20 mouse cellular contexts compared by ENCODE assay signal in genomic region chr5:114135516-114135915, GRCm38 (mm10). TPM values are rescaled to one million over a fixed set of nuclear protein-coding genes. Genes with fewer than 3 reads are reported as not detected.
DNase-seq lines count a peak whose midpoint lies in the region; TF ChIP-seq lines count a peak whose summit lies in the region.
"Had no signal": no experiment of that assay in that cellular context is flagged by ENCODE, and none has a peak within 500 bp of the region (broad histone marks: within the 10 kb centered on the region; RNA-seq: fewer than 3 reads in every experiment).

No protein-coding gene starts in this region.

- no peaks in the 10 kb centered on the region for H3K9me3 ChIP-seq in heart, embryonic 10.5 days
- H3K9me3 ChIP-seq: forebrain, embryonic 15.5 days; G1E; heart, embryonic 13.5 days; hindbrain, embryonic 15.5 days had no signal

- H3K27me3 ChIP-seq in thymus, adult 2 months (ENCODE audit: control insufficient read depth, insufficient read depth, low read length) = no peaks in the 10 kb centered on the region
- H3K27me3 ChIP-seq in splenic B cell, adult 2 months (ENCODE audit: control insufficient read depth, insufficient read depth, low read length, poor library complexity, severe bottlenecking) = no peaks in the 10 kb centered on the region
- no peaks in the 10 kb centered on the region for H3K27me3 ChIP-seq in heart, embryonic 10.5 days (ENCODE audit: insufficient read depth, poor library complexity, severe bottlenecking)
- H3K27me3 ChIP-seq: forebrain, embryonic 15.5 days; heart, embryonic 13.5 days; hindbrain, embryonic 15.5 days had no signal

- TF ChIP-seq POLR2A in thymus, adult 2 months (IDR thresholded peaks at IDR 0.05; ENCODE audit: control insufficient read depth, extremely low read depth, insufficient read depth, low read length, poor library complexity) = no peak

- WGBS in thymus, adult 2 months = 87% methylated on average over 10 of the region's 10 CpGs
- 85% methylated on average over 10 of the region's 10 CpGs for WGBS in heart, embryonic 10.5 days

- H3K4me1 ChIP-seq in thymus, adult 2 months (replicated peaks; ENCODE audit: control insufficient read depth, insufficient read depth, low read length) = peaks cover 16% of the 10 kb centered on the region
- H3K4me1 ChIP-seq in heart, embryonic 10.5 days = peaks cover 63% of the 10 kb centered on the region

- H3K36me3 ChIP-seq in thymus, adult 2 months (ENCODE audit: control insufficient read depth, insufficient read depth, low read length) = no peaks in the 10 kb centered on the region
- H3K36me3 ChIP-seq in splenic B cell, adult 2 months (ENCODE audit: control insufficient read depth, insufficient read depth, low read length, poor library complexity, severe bottlenecking) = peaks cover 4% of the 10 kb centered on the region; the same call in 1 of the 2 replicates
- peaks cover 58% of the 10 kb centered on the region for H3K36me3 ChIP-seq in heart, embryonic 10.5 days
- H3K36me3 ChIP-seq: forebrain, embryonic 15.5 days; hindbrain, embryonic 15.5 days had no signal

- H3K27ac ChIP-seq in thymus, adult 2 months (ENCODE audit: control insufficient read depth, insufficient read depth, low read length) = peak overlapping the region; percentile 24; the same call in 1 of the 2 replicates
- H3K27ac ChIP-seq in heart, embryonic 10.5 days = no peak overlapping the region
- H3K27ac ChIP-seq: forebrain, embryonic 15.5 days; hindbrain, embryonic 15.5 days had no signal

- no peak for DNase-seq in thymus, adult 2 months
- DNase-seq in thymus, postnatal 4 days = no peak
- peak; percentile 56 for DNase-seq in CD4-positive, CD25-positive, alpha-beta regulatory T cell, adult 2 months (ENCODE audit: low read depth, low spot score)
- DNase-seq in T-cell, adult 2 months (ENCODE audit: low spot score) = peak; percentile 33
- DNase-seq in splenic B cell, adult 2 months (ENCODE audit: low read depth, low spot score) = peak; percentile 34
- DNase-seq in embryo, embryonic 10 days (ENCODE audit: low spot score) = no peak
- no peak for DNase-seq in heart, embryonic 10.5 days (ENCODE audit: low spot score)
- DNase-seq: adrenal gland, postnatal 14 days; cerebellum, adult 11-12 months; cerebellum, adult 9-10 months; cerebellum, postnatal 36 days; gastrocnemius, postnatal 36 days; heart, adult 11 months; heart, postnatal 36 days; kidney, adult 11 months had no signal

- H3K4me3 ChIP-seq in thymus, adult 2 months (ENCODE audit: control insufficient read depth, insufficient read depth, low read length) = no peak overlapping the region
- no peak overlapping the region for H3K4me3 ChIP-seq in heart, embryonic 10.5 days
- H3K4me3 ChIP-seq: forebrain, embryonic 15.5 days; heart, embryonic 13.5 days; hindbrain, embryonic 15.5 days had no signal

- no peak for TF ChIP-seq CTCF in thymus, adult 2 months (IDR thresholded peaks at IDR 0.05; ENCODE audit: borderline replicate concordance, control insufficient read depth, extremely low read depth, insufficient read depth, low read length, poor library complexity)

RNA-seq across cellular contexts. Expression of gene Ung, which starts 5.3 kb away (rescaled TPM):
- 21.7 and 28.9 TPM in 2 replicates for polyA plus RNA-seq in thymus, adult 2 months (2012; rRNA removed)
- 68.1 and 70.9 TPM in 2 replicates for polyA plus RNA-seq in heart, embryonic 10.5 days (2016; fragmentation: Nextera tagmentation; extraction: Ambion mirVana)

RNA-seq across cellular contexts. Expression of gene Alkbh2, which starts 7.5 kb away (rescaled TPM):
- 10.5 and 14.5 TPM in 2 replicates for polyA plus RNA-seq in thymus, adult 2 months (2012; rRNA removed)
- polyA plus RNA-seq in heart, embryonic 10.5 days (2016; fragmentation: Nextera tagmentation; extraction: Ambion mirVana) = 13.0 and 13.2 TPM in 2 replicates

RNA-seq across cellular contexts. Expression of gene Acacb, which starts 10.8 kb away (rescaled TPM):
- 20.1 and 24.4 TPM in 2 replicates for polyA plus RNA-seq in thymus, adult 2 months (2012; rRNA removed)
- polyA plus RNA-seq in heart, embryonic 10.5 days (2016; fragmentation: Nextera tagmentation; extraction: Ambion mirVana) = 5.8 and 11.7 TPM in 2 replicates

RNA-seq across cellular contexts. Expression of gene Svop, which starts 44.1 kb away (rescaled TPM):
- 0.05 TPM in 1 of 2 replicates, not detected in the other for polyA plus RNA-seq in thymus, adult 2 months (2012; rRNA removed)
- polyA plus RNA-seq in heart, embryonic 10.5 days (2016; fragmentation: Nextera tagmentation; extraction: Ambion mirVana) = 0.23 and 0.46 TPM in 2 replicates
- polyA plus RNA-seq: G1E; heart, postnatal 0 days had no signal

Comparison
In these comparisons a context has a peak if more than half of its experiments do, and no peak if none do; other contexts are left out.
1. DNase-seq: peak in CD4-positive, CD25-positive, alpha-beta regulatory T cell, adult 2 months (single experiment), T-cell, adult 2 months (single experiment) and splenic B cell, adult 2 months (single experiment); none in thymus, adult 2 months (single experiment), thymus, postnatal 4 days (single experiment), embryo, embryonic 10 days (single experiment) and heart, embryonic 10.5 days (single experiment).